ENCODE assay signal across 15 mouse cellular contexts in genomic region chr6:52105031-52105593, GRCm38 (mm10). TPM values are rescaled to one million over a fixed set of nuclear protein-coding genes. Genes with fewer than 3 reads are reported as not detected.
DNase-seq lines count a peak whose midpoint lies in the region; ATAC-seq and TF ChIP-seq lines count a peak whose summit lies in the region.
"Had no signal": no experiment of that assay in that cellular context is flagged by ENCODE, and none has a peak within 500 bp of the region (broad histone marks: within the 10 kb centered on the region; RNA-seq: fewer than 3 reads in every experiment).

No protein-coding gene starts in this region.

- H3K4me3 ChIP-seq in kidney, embryonic 16.5 days (ENCODE audit: low read length), result no peak overlapping the region
- H3K4me3 ChIP-seq in hindbrain, embryonic 10.5 days, result peak overlapping the region; percentile 21; the same call in 1 of the 2 replicates
- no peak overlapping the region for H3K4me3 ChIP-seq in midbrain, postnatal 0 days (ENCODE audit: low read depth, low read length)
- H3K4me3 ChIP-seq: heart, embryonic 15.5 days; left cerebral cortex, adult 2 months; liver, embryonic 12.5 days had no signal

- H3K9me3 ChIP-seq in kidney, embryonic 16.5 days (ENCODE audit: low read length), result no peaks in the 10 kb centered on the region
- no peaks in the 10 kb centered on the region for H3K9me3 ChIP-seq in hindbrain, embryonic 10.5 days
- no peaks in the 10 kb centered on the region for H3K9me3 ChIP-seq in midbrain, postnatal 0 days (ENCODE audit: low read length)
- H3K9me3 ChIP-seq: heart, embryonic 15.5 days; liver, embryonic 12.5 days had no signal

- WGBS in kidney, embryonic 16.5 days, result 37% methylated on average over 13 of the region's 13 CpGs
- WGBS in hindbrain, embryonic 10.5 days, result 24% methylated on average over 13 of the region's 13 CpGs
- 38% methylated on average over 13 of the region's 13 CpGs for WGBS in midbrain, postnatal 0 days

- TF ChIP-seq CTCF in midbrain, postnatal 0 days (IDR thresholded peaks at IDR 0.05), result no peak

- H3K4me2 ChIP-seq in kidney, embryonic 16.5 days (replicated peaks; ENCODE audit: low read depth, low read length), result 0 out of 2 replicates have a peak overlapping the region, but pooled peaks have one; percentile 6
- H3K4me2 ChIP-seq in midbrain, postnatal 0 days (ENCODE audit: low read depth, low read length, poor library complexity, severe bottlenecking), result peak overlapping the region; percentile 24; the same call in 1 of the 2 replicates
- H3K4me2 ChIP-seq: heart, embryonic 15.5 days; liver, embryonic 12.5 days had no signal

- H3K27ac ChIP-seq in kidney, embryonic 16.5 days (ENCODE audit: low read length), result no peak overlapping the region
- H3K27ac ChIP-seq in hindbrain, embryonic 10.5 days, result no peak overlapping the region
- no peak overlapping the region for H3K27ac ChIP-seq in midbrain, postnatal 0 days (ENCODE audit: low read depth, low read length)
- H3K27ac ChIP-seq: heart, embryonic 15.5 days; left cerebral cortex, adult 2 months; liver, embryonic 12.5 days had no signal

- DNase-seq in embryo, embryonic 10.5 days (ENCODE audit: low spot score), result peak; percentile 42
- DNase-seq in embryo, embryonic 9.5 days (ENCODE audit: extremely low spot score), result no peak
- DNase-seq in kidney, adult 8-10 months, result no peak
- DNase-seq in hindbrain, embryonic 10.5 days (ENCODE audit: low spot score), result no peak
- no peak for DNase-seq in midbrain, postnatal 0 days (ENCODE audit: low spot score)
- no peak for DNase-seq in layer of hippocampus, adult 9-10 months (ENCODE audit: low spot score)
- no peak for DNase-seq in cerebellum, postnatal 36 days
- DNase-seq: cerebellum, postnatal 14 days; lung, postnatal 14 days; thymus, postnatal 14 days had no signal

- H3K36me3 ChIP-seq in kidney, embryonic 16.5 days (ENCODE audit: insufficient read depth, low read length), result no peaks in the 10 kb centered on the region
- no peaks in the 10 kb centered on the region for H3K36me3 ChIP-seq in hindbrain, embryonic 10.5 days
- H3K36me3 ChIP-seq in midbrain, postnatal 0 days (ENCODE audit: insufficient read depth, low read length), result no peaks in the 10 kb centered on the region
- H3K36me3 ChIP-seq: heart, embryonic 15.5 days; liver, embryonic 12.5 days had no signal

- ATAC-seq in kidney, embryonic 16.5 days (ENCODE audit: low FRiP score, low TSS enrichment), result no peak
- ATAC-seq in midbrain, postnatal 0 days (ENCODE audit: low FRiP score), result no peak
- ATAC-seq: liver, embryonic 12.5 days had no signal

- no peak overlapping the region for H3K9ac ChIP-seq in kidney, embryonic 16.5 days (replicated peaks; ENCODE audit: low read length)
- no peak overlapping the region for H3K9ac ChIP-seq in midbrain, postnatal 0 days (replicated peaks; ENCODE audit: low read length, poor library complexity, severe bottlenecking)
- H3K9ac ChIP-seq: heart, embryonic 15.5 days; liver, embryonic 12.5 days had no signal

- H3K27me3 ChIP-seq in kidney, embryonic 16.5 days (ENCODE audit: insufficient read depth, low read length), result no peaks in the 10 kb centered on the region
- peaks cover 6% of the 10 kb centered on the region; the same call in 1 of the 2 replicates for H3K27me3 ChIP-seq in hindbrain, embryonic 10.5 days (ENCODE audit: insufficient read depth, poor library complexity, severe bottlenecking)
- no peaks in the 10 kb centered on the region for H3K27me3 ChIP-seq in midbrain, postnatal 0 days (ENCODE audit: insufficient read depth, low read length)

- H3K4me1 ChIP-seq in kidney, embryonic 16.5 days (ENCODE audit: insufficient read depth, low read length), result peaks cover 16% of the 10 kb centered on the region; the same call in 1 of the 2 replicates
- peaks cover 30% of the 10 kb centered on the region for H3K4me1 ChIP-seq in hindbrain, embryonic 10.5 days (replicated peaks)
- H3K4me1 ChIP-seq in midbrain, postnatal 0 days (ENCODE audit: insufficient read depth, low read length), result no peaks in the 10 kb centered on the region
- H3K4me1 ChIP-seq: heart, embryonic 15.5 days had no signal

RNA-seq across cellular contexts. Expression of gene Hoxa1, which starts 53.0 kb away (rescaled TPM):
- polyA plus RNA-seq in kidney, embryonic 16.5 days (2015; fragmentation: Nextera tagmentation; extraction: Ambion mirVana), result 0.81 and 0.82 TPM in 2 replicates
- polyA plus RNA-seq in hindbrain, embryonic 10.5 days (2016; fragmentation: Nextera tagmentation; extraction: Ambion mirVana), result 0.77 and 1.4 TPM in 2 replicates
- 0.27 TPM in 1 of 2 replicates, not detected in the other for total RNA-seq in midbrain, postnatal 0 days (2014; rRNA removed)
- polyA plus RNA-seq in midbrain, postnatal 0 days (2015; fragmentation: Nextera tagmentation; extraction: Ambion mirVana), result 0.16 TPM in 1 of 2 replicates, not detected in the other
- total RNA-seq: left cerebral cortex, adult 2 months; MEL had no signal

RNA-seq across cellular contexts. Expression of gene Hoxa2, which starts 59.5 kb away (rescaled TPM):
- polyA plus RNA-seq in kidney, embryonic 16.5 days (2015; fragmentation: Nextera tagmentation; extraction: Ambion mirVana), result 2.1 and 2.6 TPM in 2 replicates
- 31.4 and 56.9 TPM in 2 replicates for polyA plus RNA-seq in hindbrain, embryonic 10.5 days (2016; fragmentation: Nextera tagmentation; extraction: Ambion mirVana)
- 1.6 and 3.0 TPM in 2 replicates for total RNA-seq in midbrain, postnatal 0 days (2014; rRNA removed)
- not detected in 2 replicates for polyA plus RNA-seq in midbrain, postnatal 0 days (2015; fragmentation: Nextera tagmentation; extraction: Ambion mirVana)
- total RNA-seq: left cerebral cortex, adult 2 months; MEL had no signal
